Mouse (Mus musculus) 416B (cell line): ENCODE results near the gene Neurl1b.

Experiments
- DNase-seq: peaks from one replicate; pipeline ENCODE4 v3.0.0; 2011; ENCODE audit warnings: low read depth

The Neurl1b gene

GRCm38 (mm10) chr17:26494642-26495468, 80.2 kb downstream of the Neurl1b start:
- no peak for DNase-seq
